Mouse (Mus musculus) liver, postnatal 0 days (tissue): Measurements from ENCODE around the gene Gpbp1.

Experiments used
- CTCF ChIP-seq: sonication (generic); IDR thresholded peaks from 2 replicates; pipeline ENCODE4 v1.5.1; 2016; ENCODE audit warnings: antibody characterized with exemption, low read depth
- EP300 ChIP-seq: IDR thresholded peaks from 2 replicates; pipeline ENCODE4 v1.6.1; 2016; ENCODE audit warnings: antibody characterized with exemption, low read depth, mild to moderate bottlenecking

DNA sequence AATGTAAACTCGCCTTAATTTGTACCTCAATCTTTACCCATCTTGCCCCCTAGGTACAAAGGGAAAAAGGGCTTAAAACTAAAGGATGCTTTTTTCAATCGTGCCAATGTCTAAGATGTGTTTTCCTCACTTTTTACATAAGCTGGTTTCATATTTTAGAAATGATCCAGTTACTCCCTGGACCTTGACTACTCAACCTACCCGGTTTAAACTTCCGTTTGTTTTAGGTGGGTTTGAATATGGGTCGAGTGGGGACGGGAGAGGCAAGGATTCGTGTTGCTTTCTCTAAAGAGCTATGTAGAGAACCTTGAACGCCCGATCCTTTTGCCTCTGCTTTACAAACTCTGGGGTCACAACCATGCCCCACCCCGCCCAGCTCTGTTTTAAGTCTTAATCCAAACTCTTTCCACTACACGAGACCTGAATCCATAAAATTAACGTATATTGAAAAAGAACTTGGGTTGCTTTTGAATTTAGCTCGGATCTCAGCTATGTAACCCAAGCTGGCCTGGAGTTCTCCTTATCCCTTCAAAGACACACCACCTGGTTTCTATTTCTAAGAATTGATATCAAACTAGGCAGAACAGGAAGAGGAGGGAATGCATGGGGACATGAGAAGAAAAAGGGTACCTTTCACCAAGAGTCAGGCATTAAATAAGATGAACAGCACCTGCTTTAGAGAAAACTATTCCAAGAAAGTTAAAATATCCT is 1.3 kb upstream of the Gpbp1 start:
- TF ChIP-seq CTCF (no peak), EP300 (no peak)
